Mouse (Mus musculus) spleen, postnatal 36 days (tissue): Measurements from ENCODE around the gene Cnfn.
"Not testable (repeated sequence)": the region's sequence is repeated elsewhere in the genome, so short reads cannot be mapped to it uniquely, and the experiment has no call there.

Source experiments
- DNase-seq, 2 experiments: peaks; one replicate each; pipeline ENCODE4 v3.0.0; 2022; ENCODE audit warnings: low spot score in 2 of 2, mixed read lengths in 1 of 2

Cnfn gene

GRCm38 (mm10) chr7:25369058-25369749, at the start of gene Cnfn:
Cnfn (minus strand) TSS chr7:25369724.
- DNase-seq = no peak

GRCm38 (mm10) chr7:25417597-25417996, 48.1 kb upstream of the Cnfn start:
- peak in 1 of 2 experiments; percentile 33 for DNase-seq

GRCm38 (mm10) chr7:25412833-25413441, 43.4 kb upstream of the Cnfn start, which contains the start of gene Cxcl17:
Cxcl17 (minus strand) TSS chr7:25412886.
- DNase-seq = no peak

GRCm38 (mm10) chr7:25411861-25412260, 42.3 kb upstream of the Cnfn start:
- no peak for DNase-seq

- DNase-seq = no peak
Measured at GRCm38 (mm10) chr7:25410969-25411615, 41.6 kb upstream of the Cnfn start.

GRCm38 (mm10) chr7:25409114-25409760, 39.7 kb upstream of the Cnfn start:
- peak in 1 of 2 experiments; percentile 37 for DNase-seq

GRCm38 (mm10) chr7:25406468-25406867, 36.9 kb upstream of the Cnfn start:
- DNase-seq = no peak

- DNase-seq = peak in 1 of 2 experiments; percentile 38
Measured at GRCm38 (mm10) chr7:25402671-25403101, 33.2 kb upstream of the Cnfn start.

GRCm38 (mm10) chr7:25401986-25402385, 32.5 kb upstream of the Cnfn start:
- DNase-seq = no peak

- DNase-seq = no peak
Measured at GRCm38 (mm10) chr7:25401551-25401950, 32.0 kb upstream of the Cnfn start.

GRCm38 (mm10) chr7:25399028-25399427, 29.5 kb upstream of the Cnfn start:
- DNase-seq = not testable (repeated sequence)

GRCm38 (mm10) chr7:25398610-25399009, 29.1 kb upstream of the Cnfn start, which contains the start of gene Lipe:
Lipe (minus strand) TSS chr7:25398710.
- no peak for DNase-seq

GRCm38 (mm10) chr7:25396621-25397020, 27.1 kb upstream of the Cnfn start:
- DNase-seq = no peak

GRCm38 (mm10) chr7:25395558-25396521, 26.3 kb upstream of the Cnfn start:
- peak; percentile 92 to 94 for DNase-seq

GRCm38 (mm10) chr7:25395186-25395557, 25.6 kb upstream of the Cnfn start:
- peak; percentile 51 to 56 for DNase-seq

- DNase-seq = no peak
Measured at GRCm38 (mm10) chr7:25394754-25395153, 25.2 kb upstream of the Cnfn start.

- no peak for DNase-seq
Measured at GRCm38 (mm10) chr7:25393451-25394210, 24.1 kb upstream of the Cnfn start.

GRCm38 (mm10) chr7:25392851-25393250, 23.3 kb upstream of the Cnfn start:
- no peak for DNase-seq

- no peak for DNase-seq
Measured at GRCm38 (mm10) chr7:25391856-25392453, 22.4 kb upstream of the Cnfn start.

- DNase-seq = no peak
Measured at GRCm38 (mm10) chr7:25390986-25391385, 21.5 kb upstream of the Cnfn start.
